Comparison of ENCODE assay signal across 27 mouse cellular contexts in genomic region chr8:119873181-119873580, GRCm38 (mm10). TPM values are rescaled to one million over a fixed set of nuclear protein-coding genes. Genes with fewer than 3 reads are reported as not detected.
DNase-seq lines count a peak whose midpoint lies in the region; ATAC-seq lines count a peak whose summit lies in the region.
"Had no signal": no experiment of that assay in that cellular context is flagged by ENCODE, and none has a peak within 500 bp of the region (broad histone marks: within the 10 kb centered on the region; RNA-seq: fewer than 3 reads in every experiment).

No protein-coding gene starts in this region.

- peak; percentile 83 for ATAC-seq in liver, embryonic 11.5 days (replicated peaks; ENCODE audit: low FRiP score)
- peak; percentile 38; the same call in 1 of the 2 replicates for ATAC-seq in megakaryocyte, adult 5-6 weeks (ENCODE audit: poor library complexity, severe bottlenecking)
- no peak for ATAC-seq in midbrain, embryonic 13.5 days
- ATAC-seq in granulocyte monocyte progenitor cell, adult 5-6 weeks (replicated peaks; ENCODE audit: poor library complexity, severe bottlenecking): no peak
- ATAC-seq: Patski had no signal

- no peaks in the 10 kb centered on the region for H3K27me3 ChIP-seq in liver, embryonic 11.5 days (replicated peaks; ENCODE audit: control insufficient read depth, insufficient read depth, low read length)
- H3K27me3 ChIP-seq in midbrain, embryonic 13.5 days: no peaks in the 10 kb centered on the region
- H3K27me3 ChIP-seq: heart, embryonic 13.5 days; kidney, embryonic 15.5 days; Patski had no signal

- intact Hi-C loops in left cerebral cortex, postnatal 14 days (cut with DNase I): no loop called here

- peaks cover 24% of the 10 kb centered on the region for H3K36me3 ChIP-seq in liver, embryonic 11.5 days (ENCODE audit: control insufficient read depth, insufficient read depth, low read length)
- peaks cover 78% of the 10 kb centered on the region for H3K36me3 ChIP-seq in midbrain, embryonic 13.5 days

- H3K9me3 ChIP-seq in liver, embryonic 11.5 days (ENCODE audit: control insufficient read depth, low read length): 0 out of 2 replicates have a peak, but pooled peaks cover 3% of the 10 kb centered on the region
- H3K9me3 ChIP-seq in midbrain, embryonic 13.5 days: peaks cover 8% of the 10 kb centered on the region

- 96% methylated on average over 1 of the region's 1 CpGs for WGBS in liver, embryonic 11.5 days
- WGBS in midbrain, embryonic 13.5 days: 98% methylated on average over 1 of the region's 1 CpGs

- peak; percentile 42 for DNase-seq in 3T3-L1 (ENCODE audit: low read depth, low spot score)
- peak; percentile 58 for DNase-seq in c-Kit-positive CD71-positive TER-119-negative erythroid progenitor cells, embryonic 14.5 days (ENCODE audit: low read depth)
- DNase-seq in liver, embryonic 11.5 days (ENCODE audit: low spot score): no peak
- DNase-seq in right cerebral cortex, adult 2 months (ENCODE audit: low spot score in 2 of 2): no peak
- DNase-seq in left cerebral cortex, postnatal 14 days (ENCODE audit: low spot score in 2 of 2): no peak
- DNase-seq: adrenal gland, postnatal 10 days; cerebellum, adult 11-12 months; cerebellum, postnatal 14 days; gastrocnemius, postnatal 10 days; heart, adult 18-20 months; heart, postnatal 36 days; kidney, postnatal 4 days; layer of hippocampus, adult 9-11 months; retina, postnatal 1 day; thymus, postnatal 36 days had no signal

- H3K4me3 ChIP-seq in liver, embryonic 11.5 days (ENCODE audit: low read depth, low read length): no peak overlapping the region
- no peak overlapping the region for H3K4me3 ChIP-seq in midbrain, embryonic 13.5 days (replicated peaks)
- H3K4me3 ChIP-seq: embryonic facial prominence, embryonic 15.5 days; heart, embryonic 13.5 days; kidney, embryonic 15.5 days; midbrain, embryonic 10.5 days had no signal

- H3K4me1 ChIP-seq in liver, embryonic 11.5 days (replicated peaks; ENCODE audit: control insufficient read depth, insufficient read depth, low read length): no peaks in the 10 kb centered on the region
- H3K4me1 ChIP-seq in midbrain, embryonic 13.5 days (replicated peaks): no peaks in the 10 kb centered on the region
- H3K4me1 ChIP-seq: embryonic facial prominence, embryonic 15.5 days; heart, embryonic 13.5 days; kidney, embryonic 15.5 days had no signal

- H3K4me2 ChIP-seq in liver, embryonic 11.5 days: no peak overlapping the region
- H3K4me2 ChIP-seq in midbrain, embryonic 13.5 days (replicated peaks): no peak overlapping the region
- H3K4me2 ChIP-seq: embryonic facial prominence, embryonic 15.5 days; heart, embryonic 13.5 days; hindbrain, embryonic 14.5 days; kidney, embryonic 15.5 days had no signal

- H3K9ac ChIP-seq in liver, embryonic 11.5 days (ENCODE audit: low read depth, low read length): no peak overlapping the region
- no peak overlapping the region for H3K9ac ChIP-seq in midbrain, embryonic 13.5 days (replicated peaks)
- H3K9ac ChIP-seq: embryonic facial prominence, embryonic 15.5 days; heart, embryonic 13.5 days; hindbrain, embryonic 14.5 days; kidney, embryonic 15.5 days had no signal

- no peak overlapping the region for H3K27ac ChIP-seq in liver, embryonic 11.5 days (ENCODE audit: low read depth, low read length)
- no peak overlapping the region for H3K27ac ChIP-seq in midbrain, embryonic 13.5 days
- H3K27ac ChIP-seq: embryonic facial prominence, embryonic 15.5 days; heart, embryonic 13.5 days; hindbrain, embryonic 14.5 days; kidney, embryonic 15.5 days; midbrain, embryonic 10.5 days had no signal

RNA-seq across cellular contexts. Expression of gene Klhl36, which starts 11.1 kb away (rescaled TPM):
- 9.1 TPM in 2 replicates for polyA plus RNA-seq in liver, embryonic 11.5 days (2014; fragmentation: Nextera tagmentation; extraction: Ambion mirVana)
- total RNA-seq in megakaryocyte, adult 5-6 weeks (2015): 2.7 and 5.5 TPM in 2 replicates
- total RNA-seq in megakaryocyte, adult 5-6 weeks (2017): 8.5 and 9.2 TPM in 2 replicates
- polyA plus RNA-seq in midbrain, embryonic 13.5 days (2015; fragmentation: Nextera tagmentation; extraction: Ambion mirVana): 12.7 and 13.0 TPM in 2 replicates
- total RNA-seq in granulocyte monocyte progenitor cell, adult 5-6 weeks (2014; fragmentation: Nextera tagmentation): 2.5 and 5.3 TPM in 2 replicates
- 3.5 and 6.7 TPM in 2 replicates for total RNA-seq in granulocyte monocyte progenitor cell, adult 5-6 weeks (2017)
- 1 to 10 TPM; 6.0 to 7.3 TPM for total RNA-seq in left cerebral cortex, postnatal 14 days (2021)

RNA-seq across cellular contexts. Expression of gene Cotl1, which starts 32.8 kb away (rescaled TPM):
- 132 and 155 TPM in 2 replicates for polyA plus RNA-seq in liver, embryonic 11.5 days (2014; fragmentation: Nextera tagmentation; extraction: Ambion mirVana)
- 526 and 619 TPM in 2 replicates for total RNA-seq in megakaryocyte, adult 5-6 weeks (2015)
- total RNA-seq in megakaryocyte, adult 5-6 weeks (2017): 490 and 532 TPM in 2 replicates
- polyA plus RNA-seq in midbrain, embryonic 13.5 days (2015; fragmentation: Nextera tagmentation; extraction: Ambion mirVana): 79.8 and 105 TPM in 2 replicates
- total RNA-seq in granulocyte monocyte progenitor cell, adult 5-6 weeks (2014; fragmentation: Nextera tagmentation): 136 and 152 TPM in 2 replicates
- 127 and 150 TPM in 2 replicates for total RNA-seq in granulocyte monocyte progenitor cell, adult 5-6 weeks (2017)
- 10 to 100 TPM; 65.0 to 67.4 TPM for total RNA-seq in left cerebral cortex, postnatal 14 days (2021)

RNA-seq across cellular contexts. Expression of gene Usp10, which starts 37.0 kb away (rescaled TPM):
- 175 and 190 TPM in 2 replicates for polyA plus RNA-seq in liver, embryonic 11.5 days (2014; fragmentation: Nextera tagmentation; extraction: Ambion mirVana)
- 24.9 and 31.9 TPM in 2 replicates for total RNA-seq in megakaryocyte, adult 5-6 weeks (2015)
- 13.3 and 20.1 TPM in 2 replicates for total RNA-seq in megakaryocyte, adult 5-6 weeks (2017)
- polyA plus RNA-seq in midbrain, embryonic 13.5 days (2015; fragmentation: Nextera tagmentation; extraction: Ambion mirVana): 130 and 137 TPM in 2 replicates
- total RNA-seq in granulocyte monocyte progenitor cell, adult 5-6 weeks (2014; fragmentation: Nextera tagmentation): 91.5 and 110 TPM in 2 replicates
- total RNA-seq in granulocyte monocyte progenitor cell, adult 5-6 weeks (2017): 56.4 and 69.3 TPM in 2 replicates
- 10 to 100 TPM; 82.2 to 95.2 TPM for total RNA-seq in left cerebral cortex, postnatal 14 days (2021)

RNA-seq across cellular contexts. Expression of gene Gm20388, which starts 37.5 kb away (rescaled TPM):
- 1.4 and 5.3 TPM in 2 replicates for polyA plus RNA-seq in liver, embryonic 11.5 days (2014; fragmentation: Nextera tagmentation; extraction: Ambion mirVana)
- 7.6 and 12.8 TPM in 2 replicates for total RNA-seq in megakaryocyte, adult 5-6 weeks (2015)
- 10.6 and 15.5 TPM in 2 replicates for total RNA-seq in megakaryocyte, adult 5-6 weeks (2017)
- polyA plus RNA-seq in midbrain, embryonic 13.5 days (2015; fragmentation: Nextera tagmentation; extraction: Ambion mirVana): 4.4 and 10.3 TPM in 2 replicates
- total RNA-seq in granulocyte monocyte progenitor cell, adult 5-6 weeks (2014; fragmentation: Nextera tagmentation): 7.1 and 23.8 TPM in 2 replicates
- total RNA-seq in granulocyte monocyte progenitor cell, adult 5-6 weeks (2017): 18.5 and 25.8 TPM in 2 replicates
- 1 to 10 TPM; 2.8 to 7.3 TPM for total RNA-seq in left cerebral cortex, postnatal 14 days (2021)
- polyA plus RNA-seq: forebrain, embryonic 11.5 days; heart, embryonic 13.5 days; hindbrain, embryonic 14.5 days; lung, embryonic 16.5 days; neural tube, embryonic 11.5 days had no signal

Comparison
In these comparisons a context has a peak if more than half of its experiments do, and no peak if none do; other contexts are left out.
1. DNase-seq: peak in 3T3-L1 (single experiment) and c-Kit-positive CD71-positive TER-119-negative erythroid progenitor cells, embryonic 14.5 days (single experiment); none in liver, embryonic 11.5 days (single experiment), right cerebral cortex, adult 2 months (0 of 2) and left cerebral cortex, postnatal 14 days (0 of 2).
2. ATAC-seq: peak in liver, embryonic 11.5 days (single experiment) and megakaryocyte, adult 5-6 weeks (single experiment); none in midbrain, embryonic 13.5 days (single experiment) and granulocyte monocyte progenitor cell, adult 5-6 weeks (single experiment).